Mouse (Mus musculus): ENCODE measurements around the gene Tjap1.

Tjap1 gene

GRCm38 (mm10) chr17:46283140-46283539, 314 bp upstream of the Tjap1 start:
- peak in 1 of 2 experiments; percentile 5 for DNase-seq (ENCODE audit: low spot score in 2 of 2)

GRCm38 (mm10) chr17:46278011-46278765, 4.6 kb downstream of the Tjap1 start:
- peak in 1 of 2 experiments; percentile 4 for DNase-seq (ENCODE audit: low spot score in 2 of 2)

DNA sequence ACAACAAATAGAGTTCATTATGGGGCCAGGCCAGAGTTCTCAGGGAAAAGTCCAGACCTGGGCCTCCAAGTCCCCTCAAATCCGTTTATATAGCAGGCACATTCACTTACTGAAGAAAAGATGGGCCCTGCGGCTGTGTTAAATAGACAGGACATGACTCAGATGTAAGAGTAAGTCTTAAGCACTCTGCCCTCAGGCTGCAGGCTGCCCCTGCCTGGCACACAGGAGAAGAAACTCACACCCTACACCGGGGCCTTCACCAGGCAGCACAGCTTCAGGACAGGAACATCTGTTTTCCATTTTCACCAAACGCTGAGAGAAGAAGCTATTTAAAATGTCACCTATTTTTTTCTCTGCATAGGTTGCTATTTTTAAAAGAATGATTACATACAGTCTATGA, 5.2 kb downstream of the Tjap1 start:
- DNase-seq (ENCODE audit: low spot score in 2 of 2): peak in 1 of 2 experiments; percentile 23

- no peak for DNase-seq (ENCODE audit: low spot score in 2 of 2)
Observed at GRCm38 (mm10) chr17:46275506-46275905, 7.3 kb downstream of the Tjap1 start.

DNA sequence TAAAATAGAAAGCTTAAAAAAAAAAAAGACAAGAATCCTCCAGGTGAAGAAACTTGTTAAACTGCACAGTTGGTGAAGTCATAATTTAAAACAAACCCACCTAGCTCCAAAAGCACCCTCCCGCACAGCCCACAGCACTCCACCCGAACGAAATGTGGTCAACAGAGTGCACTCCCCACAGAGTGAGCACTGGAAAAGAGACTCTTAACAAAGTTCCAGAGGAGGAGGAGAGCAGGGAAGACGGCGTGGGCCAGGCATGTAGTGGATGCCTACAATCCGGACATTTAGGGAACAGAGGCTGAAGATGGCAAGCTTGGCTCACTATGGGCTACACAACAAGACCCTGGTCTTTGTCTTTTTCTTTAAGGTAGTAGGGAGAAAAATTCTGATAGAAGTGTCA, 7.8 kb downstream of the Tjap1 start:
- peak in 1 of 2 experiments; percentile 2 for DNase-seq (ENCODE audit: low spot score in 2 of 2)

DNA sequence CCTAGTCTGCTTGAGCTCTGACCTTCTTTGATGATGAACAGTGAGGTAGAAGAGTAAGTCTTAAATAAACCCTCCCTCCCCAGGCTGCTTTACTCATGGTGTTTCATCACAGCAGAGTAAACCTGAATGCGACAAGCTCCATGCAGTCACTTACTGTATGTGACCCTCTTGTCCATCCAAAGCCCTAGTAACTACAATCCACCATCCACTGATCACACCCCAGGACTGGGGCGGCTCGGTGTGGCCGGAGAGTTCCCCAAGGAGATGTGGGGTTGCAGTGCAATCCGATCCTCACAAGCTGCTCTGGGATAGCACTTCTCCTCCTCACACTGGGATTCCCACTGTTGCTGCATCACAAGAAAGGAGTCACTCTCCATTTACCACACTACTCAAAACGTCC, 8.4 kb downstream of the Tjap1 start:
- DNase-seq (ENCODE audit: low spot score in 2 of 2): peak in 1 of 2 experiments; percentile 6

GRCm38 (mm10) chr17:46273803-46274236, 9.0 kb downstream of the Tjap1 start:
- peak in 1 of 2 experiments; percentile 57 for DNase-seq (ENCODE audit: low spot score in 2 of 2)

DNA sequence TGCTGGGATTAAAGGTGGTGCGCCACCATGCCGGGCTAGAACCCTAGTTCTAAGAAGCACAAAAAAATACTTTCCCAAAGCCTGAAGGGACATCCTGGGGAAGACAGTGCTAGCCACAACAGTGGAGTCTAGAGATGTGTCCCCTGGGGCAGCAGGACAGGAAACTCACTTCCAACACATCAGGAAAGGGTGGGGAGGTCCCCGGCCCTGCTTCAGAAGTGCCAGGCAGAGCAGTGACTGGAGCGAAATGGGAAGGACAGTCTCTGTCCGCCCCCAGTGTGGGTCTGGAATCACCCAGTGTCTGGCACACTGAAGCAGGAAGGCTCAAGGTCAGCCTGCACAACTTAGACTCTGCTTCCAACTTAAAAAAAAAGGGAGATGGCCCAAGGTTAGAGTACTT, 10.2 kb downstream of the Tjap1 start:
- no peak for DNase-seq (ENCODE audit: low spot score in 2 of 2)

DNA sequence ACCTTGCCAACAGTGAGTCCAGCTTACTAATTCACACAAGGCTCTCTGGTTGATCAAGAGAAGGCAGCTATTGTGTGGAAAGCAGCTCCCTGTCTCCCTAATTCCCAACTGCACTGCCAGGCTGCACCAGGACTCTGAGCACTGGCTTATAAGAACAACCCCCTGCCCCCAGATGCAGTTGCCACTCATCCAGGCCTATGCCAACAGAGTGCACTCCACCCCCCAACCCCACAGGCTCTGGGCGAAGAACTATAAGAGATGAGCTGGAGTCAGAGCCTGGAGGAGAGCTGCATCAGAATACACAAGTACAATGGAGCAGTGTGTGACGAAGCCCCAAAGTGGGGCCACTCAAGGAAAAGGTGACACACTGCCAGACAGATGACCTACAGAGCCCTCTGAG, 10.8 kb downstream of the Tjap1 start:
- no peak for DNase-seq (ENCODE audit: low spot score in 2 of 2)

DNA sequence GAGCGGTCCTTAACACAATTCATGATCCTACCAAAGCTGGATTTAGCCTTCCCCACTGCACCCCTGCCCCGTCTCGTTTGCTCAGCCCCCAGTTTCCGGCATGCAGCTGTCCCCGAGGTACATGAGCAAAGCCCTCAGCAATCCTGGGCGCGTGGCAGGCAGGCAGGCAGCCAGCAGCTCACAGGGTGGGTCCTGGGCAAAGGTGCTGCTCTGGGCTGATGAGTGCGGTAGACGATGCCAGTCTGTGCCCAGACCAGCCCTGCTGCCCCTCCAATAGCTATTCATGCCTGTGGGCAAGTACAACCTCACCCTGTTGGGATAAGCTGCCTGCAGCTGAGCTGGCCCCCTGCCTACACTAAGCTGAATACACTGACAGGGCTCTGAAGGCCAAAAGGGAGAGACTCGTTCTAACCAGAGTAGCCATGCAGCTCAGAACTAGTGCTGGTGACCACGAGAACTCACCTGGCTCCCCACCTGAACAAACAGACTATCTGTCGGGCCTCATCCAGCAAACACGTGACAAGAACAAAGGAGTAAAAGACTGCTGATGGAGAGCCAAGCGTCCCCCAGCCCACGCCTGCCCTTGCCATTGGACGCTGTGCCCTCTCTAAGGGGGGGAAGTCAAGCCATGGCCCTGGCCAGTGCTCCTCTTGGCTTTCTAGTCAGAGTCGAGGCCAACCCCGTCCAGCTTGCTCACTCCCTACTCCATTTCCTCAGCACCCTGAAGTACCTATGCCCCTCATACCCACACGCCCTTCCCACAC, 12.9 kb downstream of the Tjap1 start:
- peak in 1 of 2 experiments; percentile 18 for DNase-seq (ENCODE audit: low spot score in 2 of 2)

GRCm38 (mm10) chr17:46268026-46268720, 14.7 kb downstream of the Tjap1 start:
- no peak for DNase-seq (ENCODE audit: low spot score in 2 of 2)

- DNase-seq (ENCODE audit: low spot score in 2 of 2): no peak
Observed at GRCm38 (mm10) chr17:46267511-46267910, 15.3 kb downstream of the Tjap1 start.

- no peak for DNase-seq (ENCODE audit: low spot score in 2 of 2)
Observed at GRCm38 (mm10) chr17:46266986-46267385, 15.8 kb downstream of the Tjap1 start.

DNA sequence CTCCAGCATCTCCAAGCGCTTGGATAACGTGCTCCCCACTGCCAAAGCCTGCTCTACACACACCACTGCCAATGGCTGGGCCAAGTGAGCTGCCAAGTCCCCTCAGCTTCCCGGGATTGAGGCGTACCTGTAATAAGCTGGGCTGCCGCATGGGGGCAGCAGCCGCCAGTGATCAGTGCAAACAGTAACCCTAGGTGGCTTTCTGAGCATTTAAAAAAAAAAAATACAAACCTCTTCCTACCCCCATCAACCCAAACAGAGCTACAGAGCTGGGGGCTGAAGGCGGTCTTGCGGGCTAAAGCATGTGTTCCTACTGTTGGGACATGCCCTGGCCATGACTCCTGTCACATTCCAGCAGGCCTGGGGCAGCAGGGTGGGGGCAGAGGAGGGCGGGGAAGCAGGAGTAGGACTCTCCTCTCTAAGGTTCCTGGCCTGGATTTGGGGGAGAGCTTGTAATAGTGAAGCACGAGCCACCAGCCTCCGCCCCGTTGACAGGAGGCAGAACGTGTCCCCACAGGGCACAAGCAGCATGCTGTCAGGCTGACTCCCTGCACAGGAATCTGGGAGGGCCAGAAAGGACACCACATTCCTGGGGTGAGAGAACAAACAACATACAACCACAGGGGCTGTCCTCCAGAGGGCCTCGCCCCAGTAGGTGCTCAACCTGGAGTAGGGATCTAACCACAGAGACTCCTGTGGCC, 16.8 kb downstream of the Tjap1 start:
- DNase-seq (ENCODE audit: low spot score in 2 of 2): peak; percentile 87 to 89

- no peak for DNase-seq (ENCODE audit: low spot score in 2 of 2)
Observed at GRCm38 (mm10) chr17:46265502-46265901, 17.3 kb downstream of the Tjap1 start.

GRCm38 (mm10) chr17:46262201-46262694, 20.6 kb downstream of the Tjap1 start:
- DNase-seq (ENCODE audit: low spot score in 2 of 2): no peak

DNA sequence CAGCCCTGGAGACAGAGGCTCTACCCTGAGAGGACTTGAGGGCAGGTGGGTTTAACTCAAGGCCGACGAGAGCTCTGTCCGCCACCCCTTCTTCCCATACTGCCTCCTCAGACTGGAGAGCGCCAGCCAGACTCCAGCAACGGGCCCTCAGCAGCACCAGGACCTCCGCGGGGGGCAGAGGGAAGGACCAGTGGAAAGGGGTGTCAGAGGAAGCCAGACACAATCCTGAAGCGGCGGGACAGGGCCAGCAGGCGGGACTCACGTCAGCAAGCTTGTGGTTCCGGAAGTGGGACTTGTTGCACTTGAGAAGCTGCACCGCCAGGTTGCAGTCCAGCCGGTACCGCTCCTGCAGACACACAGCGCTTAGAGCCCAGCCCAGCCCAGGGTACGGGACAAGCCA, 23.2 kb downstream of the Tjap1 start:
- DNase-seq (ENCODE audit: low spot score in 2 of 2): no peak

DNA sequence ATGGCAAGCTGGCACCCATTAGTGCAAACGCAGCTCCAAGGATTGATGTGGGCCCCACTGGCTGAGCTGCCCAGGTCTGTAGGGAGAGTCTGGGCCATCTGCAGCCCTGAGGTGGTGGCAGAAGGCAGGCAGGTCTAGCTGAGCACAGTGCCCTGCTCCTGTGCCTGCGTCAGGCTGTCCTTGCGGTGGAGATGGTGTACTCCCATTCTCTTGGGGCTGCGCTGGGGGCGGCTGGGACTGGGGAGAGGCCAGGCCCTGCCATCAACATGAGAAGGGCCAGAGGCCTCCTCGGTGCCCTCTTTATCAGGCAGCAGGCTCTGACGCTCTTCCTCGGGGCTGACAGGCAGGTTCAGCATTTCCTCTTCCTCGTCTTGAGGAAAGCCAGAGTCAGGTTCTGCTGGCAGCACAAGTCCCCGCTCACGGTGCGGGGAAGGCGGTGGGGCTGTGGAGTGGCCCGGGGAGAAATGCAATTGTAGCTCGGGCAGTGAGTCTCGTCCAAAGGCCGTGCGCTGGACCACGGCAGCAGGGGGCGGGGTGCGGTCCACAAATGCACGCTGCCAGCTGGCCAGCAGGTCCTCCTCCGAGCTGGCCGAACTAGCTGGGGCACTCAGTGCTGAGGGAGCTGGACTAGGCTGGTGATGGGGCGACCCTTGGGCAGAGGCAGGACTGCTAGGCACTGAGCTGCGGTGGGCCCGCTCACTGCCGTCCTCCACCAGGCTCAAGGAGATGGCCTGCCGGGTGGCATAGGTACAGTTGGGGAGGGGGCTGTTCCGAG, 24.4 kb downstream of the Tjap1 start:
- no peak for DNase-seq (ENCODE audit: low spot score in 2 of 2)

DNA sequence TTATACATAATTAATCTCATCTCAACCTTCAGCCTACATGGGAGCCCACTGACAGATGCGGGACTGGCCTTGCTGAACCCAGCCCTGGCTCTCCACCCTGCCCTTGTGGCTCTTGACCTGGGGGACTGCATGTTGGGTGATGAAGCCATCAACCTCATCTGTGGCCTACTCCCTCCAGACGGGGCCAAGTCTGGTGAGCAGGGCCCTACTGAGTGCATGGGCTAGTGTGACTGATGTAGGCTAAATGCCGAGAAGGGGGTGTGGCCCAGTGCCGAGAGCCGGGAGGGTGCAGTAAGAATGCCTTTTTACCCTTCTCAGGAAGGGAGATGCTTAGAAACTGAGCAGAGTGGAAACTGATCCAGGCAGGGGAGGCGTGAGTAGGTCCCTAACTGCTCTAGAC, 27.7 kb downstream of the Tjap1 start:
- DNase-seq (ENCODE audit: low spot score in 2 of 2): no peak

- no peak for DNase-seq (ENCODE audit: low spot score in 2 of 2)
Observed at GRCm38 (mm10) chr17:46254106-46254505, 28.7 kb downstream of the Tjap1 start.

Measured in right cerebral cortex, adult 2 months (tissue).